Mouse (Mus musculus): ENCODE data around the gene Prss50.
"Not testable (repeated sequence)": the region's sequence is repeated elsewhere in the genome, so short reads cannot be mapped to it uniquely, and the experiment has no call there.

- TF ChIP-seq POLR2A (IDR thresholded peaks at IDR 0.05; ENCODE audit: low read depth, low read length); CTCF (IDR thresholded peaks at IDR 0.05; ENCODE audit: borderline replicate concordance, insufficient read depth, low read length): not testable (repeated sequence)
Measured at GRCm38 (mm10) chr9:110820546-110820945, 37.2 kb upstream of the Prss50 start.

All from embryonic fibroblast, embryonic 13.5 days (primary cell).